Mouse (Mus musculus): ENCODE measurements around the gene Mpo.

GRCm38 (mm10) chr11:87761806-87762701, 31.3 kb upstream of the Mpo start:
- TF ChIP-seq CTCF (IDR thresholded peaks at IDR 0.05; ENCODE audit: control insufficient read depth, insufficient read depth, insufficient replicate concordance, low read depth, low read length) (no peak), POLR2A (IDR thresholded peaks at IDR 0.05; ENCODE audit: control insufficient read depth, low read depth, low read length) (no peak)

Data from testis, adult 2 months (tissue).